Mouse (Mus musculus) liver, postnatal 0 days (tissue): Measurements from ENCODE around the gene Fbxo40.

Experiments
- CTCF ChIP-seq: sonication (generic); IDR thresholded peaks from 2 replicates; pipeline ENCODE4 v1.5.1; 2016; ENCODE audit warnings: antibody characterized with exemption, low read depth
- EP300 ChIP-seq: IDR thresholded peaks from 2 replicates; pipeline ENCODE4 v1.6.1; 2016; ENCODE audit warnings: antibody characterized with exemption, low read depth, mild to moderate bottlenecking

- TF ChIP-seq CTCF (no peak), EP300 (no peak)
These were observed 64.9 kb downstream of the Fbxo40 start for GRCm38 (mm10) chr16:36925351-36925750.
